Mouse (Mus musculus): ENCODE measurements around the gene Olfr1278.

Olfr1278 gene

DNA sequence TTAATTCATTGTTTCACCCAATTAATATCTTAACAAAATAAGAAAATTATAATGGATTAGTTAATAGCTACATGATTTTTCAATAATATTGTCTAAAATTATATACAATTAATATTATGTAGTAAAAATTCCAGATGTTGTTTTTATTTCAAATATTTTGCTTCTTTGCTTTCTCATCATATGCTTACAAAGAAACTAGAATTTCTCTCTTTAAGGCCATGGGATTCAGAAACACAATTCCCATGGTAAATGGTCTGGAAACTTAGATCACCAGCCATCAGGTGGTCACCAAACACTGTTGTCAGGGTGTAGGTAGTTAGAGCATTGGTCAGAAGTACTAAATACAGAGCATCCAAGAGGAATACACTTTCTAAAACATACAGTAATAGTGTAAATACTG is at the start of gene Olfr1278:
Gene Olfr1278 (plus strand): TSS at position 301 of the 400 bp plus-strand sequence.

DNA sequence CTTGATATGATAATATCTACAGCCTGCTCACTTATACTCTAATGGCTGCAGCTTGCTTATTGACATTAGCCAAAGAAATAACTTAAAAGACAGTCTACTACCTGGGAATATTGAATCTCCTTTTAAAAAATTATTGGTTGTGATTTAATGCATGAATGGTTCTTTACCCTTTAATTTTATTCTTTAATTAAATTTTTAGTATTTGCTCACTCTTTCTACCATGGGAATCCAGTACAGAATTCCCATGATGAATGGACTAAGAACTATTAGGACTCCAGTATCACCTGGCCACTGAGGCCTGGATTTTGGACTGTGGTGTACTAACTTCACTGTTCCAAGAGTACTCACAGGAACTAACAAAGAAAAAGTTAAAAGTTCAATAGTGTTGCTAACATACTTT is 35.7 kb upstream of the Olfr1278 start, which contains the start of gene Olfr1276:
Gene Olfr1276 (plus strand): TSS at position 301 of the 400 bp plus-strand sequence.

DNA sequence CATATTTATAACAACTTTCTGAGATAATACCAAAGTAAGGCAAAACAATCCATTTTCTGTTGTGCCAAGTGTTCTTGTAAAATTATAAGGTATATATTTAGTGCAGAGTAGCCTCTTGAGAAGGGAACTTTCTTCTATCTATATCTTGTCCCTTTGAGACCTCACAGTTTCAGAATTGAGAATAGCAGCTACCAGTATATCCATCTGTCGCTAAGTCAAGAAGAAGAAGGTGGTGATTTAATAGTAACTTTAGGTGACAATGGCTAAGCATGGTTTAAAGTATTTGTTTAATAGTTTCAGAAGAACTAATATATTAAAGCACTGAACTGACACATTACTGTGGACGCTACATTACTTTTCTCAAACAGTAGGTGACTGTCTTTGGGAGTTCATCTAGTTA is 15.9 kb upstream of the Olfr1278 start, which contains the start of gene Olfr1277:
Gene Olfr1277 (minus strand): TSS at position 101 of the 400 bp plus-strand sequence.
- 54% methylated on average over 2 of the region's 2 CpGs for WGBS

DNA sequence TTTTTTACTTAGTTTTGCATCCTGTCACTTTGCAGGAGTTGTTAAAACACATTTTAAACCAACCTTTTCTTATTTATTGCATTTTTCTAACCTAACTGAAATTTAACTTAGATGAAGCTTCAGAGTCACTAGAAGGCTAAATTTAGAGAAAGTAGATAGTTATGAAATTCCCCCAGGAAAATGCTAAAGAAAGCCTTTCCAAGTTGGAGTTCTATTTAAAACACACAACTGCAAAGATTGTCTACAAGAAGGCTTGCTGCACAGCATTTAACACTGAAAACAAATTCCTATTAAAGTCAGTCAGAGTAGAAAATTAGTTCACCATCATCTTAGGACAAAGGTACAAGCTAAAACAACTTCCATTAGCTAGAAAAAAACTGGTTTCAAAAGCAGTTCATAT is 10.4 kb downstream of the Olfr1278 start, which contains the start of gene Olfr1279:
Gene Olfr1279 (plus strand): TSS at position 262 of the 400 bp plus-strand sequence.

DNA sequence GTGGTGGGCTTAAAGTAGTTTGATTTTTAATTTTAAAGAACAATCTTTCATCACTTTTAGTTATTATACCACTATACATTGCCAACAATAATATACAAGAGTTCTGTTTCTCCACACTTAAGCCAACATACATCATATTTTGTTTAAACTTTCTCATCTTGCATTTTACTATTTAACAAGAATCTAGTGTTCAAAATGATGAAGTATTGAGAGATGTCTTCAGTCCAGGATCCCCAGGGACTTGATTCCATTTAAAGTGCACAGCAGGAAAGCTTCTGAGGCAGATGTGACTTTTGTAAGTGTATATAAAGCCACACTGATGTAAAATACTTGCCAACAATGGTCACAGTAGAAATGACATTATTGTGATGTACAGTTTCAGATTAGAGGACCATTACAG is 23.8 kb downstream of the Olfr1278 start, which contains the start of gene Olfr1280:
Gene Olfr1280 (plus strand): TSS at position 301 of the 400 bp plus-strand sequence.

DNA sequence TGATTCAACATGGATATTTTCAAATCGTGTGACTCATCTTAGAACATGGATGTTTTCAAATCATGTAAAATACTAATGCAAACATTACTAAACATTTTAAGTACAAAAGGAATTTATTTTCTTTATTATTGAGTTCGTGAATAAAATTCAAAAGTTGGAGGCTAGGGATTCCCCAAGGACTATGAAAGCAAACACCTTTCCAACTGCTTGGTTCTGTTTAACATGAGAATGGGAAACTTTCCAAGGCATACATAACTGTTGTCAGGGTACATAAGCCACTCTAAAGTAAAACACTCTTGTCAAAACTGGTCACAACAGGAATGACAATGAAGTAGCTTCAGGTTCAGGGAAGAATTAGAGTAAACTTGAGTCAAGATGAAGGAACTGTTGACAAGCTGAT is 36.3 kb downstream of the Olfr1278 start, which contains the start of gene Olfr1281:
Gene Olfr1281 (plus strand): TSS at position 301 of the 400 bp plus-strand sequence.
- WGBS = 78% methylated on average over 2 of the region's 2 CpGs

DNA sequence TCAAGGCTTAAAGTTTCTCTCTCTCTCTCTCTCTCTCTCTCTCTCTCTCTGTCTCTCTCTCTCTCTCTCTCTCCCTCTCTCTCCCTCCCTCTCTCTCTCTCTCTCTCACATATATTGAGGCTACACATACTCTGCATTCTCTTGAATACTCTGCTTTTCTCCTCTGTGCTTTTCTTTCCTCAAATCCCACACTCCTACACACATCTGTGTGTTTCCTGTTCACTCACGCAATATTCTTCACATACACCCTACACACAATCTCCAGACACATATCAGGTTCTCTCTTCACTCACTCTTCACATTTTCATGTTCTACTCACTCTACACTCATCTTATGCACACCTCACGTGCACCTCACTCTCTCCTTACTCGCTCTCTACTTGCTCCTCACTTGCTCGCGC is 43.8 kb downstream of the Olfr1278 start:
- 71% methylated on average over 5 of the region's 5 CpGs for WGBS

DNA sequence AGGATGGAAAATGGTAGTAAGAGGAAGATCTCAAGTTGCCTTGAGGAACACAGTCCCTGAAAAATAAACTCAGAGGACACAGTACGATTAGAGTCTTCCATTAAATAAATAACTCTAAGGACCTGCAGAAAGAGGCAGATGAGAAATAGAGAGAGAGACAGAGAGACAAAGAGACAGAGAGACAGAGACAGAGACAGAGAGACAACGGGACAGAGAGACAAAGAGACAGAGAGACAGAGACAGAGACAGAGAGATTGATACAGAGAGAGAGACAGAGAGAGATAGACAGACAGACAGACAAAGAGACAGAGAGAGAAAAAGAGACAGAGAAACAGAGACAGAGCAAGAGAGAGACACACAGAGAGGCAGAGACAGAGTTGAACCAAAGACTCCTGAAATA is 46.0 kb downstream of the Olfr1278 start, which contains the start of gene Olfr1282:
Gene Olfr1282 (minus strand): TSS at position 101 of the 400 bp plus-strand sequence.
- 71% methylated on average over 2 of the region's 2 CpGs for WGBS
